Mouse (Mus musculus) c-Kit-positive CD71-positive TER-119-negative erythroid progenitor cells, embryonic 14.5 days (primary cell): ENCODE measurements around the gene Slc36a1.
A peak's percentile ranks its signal among the peaks of the same experiment; 100 is the strongest.

Experiments used
- DNase-seq: peaks from one replicate; pipeline ENCODE4 v3.0.0-alpha.2; 2013; ENCODE audit warnings: low read depth

Slc36a1 gene

GRCm38 (mm10) chr11:55204159-55204596 is at the start of gene Slc36a1:
TSS of gene Slc36a1 (plus strand) at chr11:55204350.
- DNase-seq: peak; percentile 90

- no peak for DNase-seq
These were observed 49.6 kb upstream of the Slc36a1 start for GRCm38 (mm10) chr11:55154398-55155069.

- DNase-seq: no peak
These were observed 49.1 kb upstream of the Slc36a1 start for GRCm38 (mm10) chr11:55155070-55155421.

- DNase-seq: peak; percentile 66
These were observed 45.3 kb upstream of the Slc36a1 start for GRCm38 (mm10) chr11:55158785-55159359.

GRCm38 (mm10) chr11:55162670-55163069 is 41.5 kb upstream of the Slc36a1 start:
- DNase-seq: peak; percentile 53

GRCm38 (mm10) chr11:55164723-55165122 is 39.4 kb upstream of the Slc36a1 start:
- peak; percentile 42 for DNase-seq

GRCm38 (mm10) chr11:55165748-55166147 is 38.4 kb upstream of the Slc36a1 start:
- DNase-seq: no peak

GRCm38 (mm10) chr11:55168504-55168903 is 35.6 kb upstream of the Slc36a1 start:
- no peak for DNase-seq

GRCm38 (mm10) chr11:55168914-55169313 is 35.2 kb upstream of the Slc36a1 start:
- DNase-seq: no peak

- no peak for DNase-seq
These were observed 33.6 kb upstream of the Slc36a1 start for GRCm38 (mm10) chr11:55170501-55170900.

- DNase-seq: no peak
These were observed 25.3 kb upstream of the Slc36a1 start for GRCm38 (mm10) chr11:55178830-55179229.

GRCm38 (mm10) chr11:55179856-55180255 is 24.3 kb upstream of the Slc36a1 start:
- no peak for DNase-seq

GRCm38 (mm10) chr11:55183124-55183523 is 21.0 kb upstream of the Slc36a1 start:
- DNase-seq: no peak

GRCm38 (mm10) chr11:55184246-55184645 is 19.9 kb upstream of the Slc36a1 start:
- no peak for DNase-seq

- no peak for DNase-seq
These were observed 19.3 kb upstream of the Slc36a1 start, which contains the start of gene Slc36a2 for GRCm38 (mm10) chr11:55184733-55185291. TSS of gene Slc36a2 (minus strand) at chr11:55185077.

GRCm38 (mm10) chr11:55187292-55187691 is 16.9 kb upstream of the Slc36a1 start:
- no peak for DNase-seq

GRCm38 (mm10) chr11:55187777-55188176 is 16.4 kb upstream of the Slc36a1 start:
- no peak for DNase-seq

GRCm38 (mm10) chr11:55190216-55190615 is 13.9 kb upstream of the Slc36a1 start:
- no peak for DNase-seq

- DNase-seq: no peak
These were observed 7.1 kb upstream of the Slc36a1 start for GRCm38 (mm10) chr11:55197086-55197485.

- no peak for DNase-seq
These were observed 6.2 kb upstream of the Slc36a1 start for GRCm38 (mm10) chr11:55197740-55198510.

- DNase-seq: peak; percentile 9
These were observed 452 bp downstream of the Slc36a1 start for GRCm38 (mm10) chr11:55204602-55205001.

- DNase-seq: no peak
These were observed 4.0 kb downstream of the Slc36a1 start for GRCm38 (mm10) chr11:55208001-55208690.
